Mouse (Mus musculus): ENCODE data around the gene Brinp3.

DNA sequence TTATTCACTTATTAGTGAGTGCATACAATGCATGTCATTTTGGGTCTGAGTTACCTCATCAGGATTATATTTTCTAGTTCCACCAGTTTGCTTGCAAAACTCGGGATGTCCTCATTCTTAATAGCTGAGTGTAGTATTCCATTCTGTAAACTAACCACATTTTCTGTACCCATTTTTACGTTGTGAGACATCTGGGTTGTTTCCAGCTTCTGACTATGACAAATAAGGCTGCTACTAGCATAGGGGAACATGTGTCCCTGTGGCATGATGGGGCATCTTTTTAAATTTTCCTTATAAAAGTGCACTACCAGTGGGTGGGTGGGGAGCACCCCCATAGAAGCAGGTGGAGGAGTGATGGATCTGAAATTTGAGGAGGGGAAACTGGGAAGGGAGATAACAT lies 292.7 kb downstream of the Brinp3 start:
- TF ChIP-seq CTCF (IDR thresholded peaks at IDR 0.05; ENCODE audit: control insufficient read depth, insufficient read depth, insufficient read length) (no peak), FOSL1 (IDR thresholded peaks at IDR 0.05; ENCODE audit: insufficient read depth, low read length, poor library complexity, severe bottlenecking) (no peak)

Measured in C2C12 (cell line).